In genomic region chr2:57116366-57117200, GRCm38 (mm10) we compare ENCODE assay signal across 8 mouse cellular contexts. TPM values are rescaled to one million over a fixed set of nuclear protein-coding genes. Genes with fewer than 3 reads are reported as not detected.
DNase-seq lines count a peak whose midpoint lies in the region; ATAC-seq lines count a peak whose summit lies in the region.

No protein-coding gene starts in this region.

- peak; percentile 25; the same call in 1 of the 2 replicates for ATAC-seq in hindbrain, embryonic 11.5 days (ENCODE audit: low FRiP score)

- WGBS in hindbrain, embryonic 11.5 days, result under 1% methylated on average over 40 of the region's 47 CpGs

- no peak overlapping the region for H3K27ac ChIP-seq in hindbrain, embryonic 11.5 days (ENCODE audit: low read depth, low read length)

- H3K4me3 ChIP-seq in hindbrain, embryonic 11.5 days (ENCODE audit: low read depth, low read length), result peak overlapping the region; percentile 73

- peak overlapping the region; percentile 96 for H3K4me2 ChIP-seq in hindbrain, embryonic 11.5 days (replicated peaks; ENCODE audit: low read depth, low read length)

- H3K9ac ChIP-seq in hindbrain, embryonic 11.5 days (ENCODE audit: low read depth, low read length), result peak overlapping the region; percentile 47

- peaks cover 6% of the 10 kb centered on the region; the same call in 1 of the 2 replicates for H3K4me1 ChIP-seq in hindbrain, embryonic 11.5 days (replicated peaks; ENCODE audit: control insufficient read depth, insufficient read depth, low read length)

- no peaks in the 10 kb centered on the region for H3K9me3 ChIP-seq in hindbrain, embryonic 11.5 days (ENCODE audit: control insufficient read depth, low read length)

- DNase-seq in R1 (ENCODE audit: low read depth, low spot score), result peak; percentile 83
- peak; percentile 80 for DNase-seq in cerebellum, adult 9-10 months
- DNase-seq in frontal cortex, postnatal 10 days (ENCODE audit: low spot score in 2 of 2), result peak; percentile 21 to 58
- DNase-seq in hindbrain, embryonic 11.5 days (ENCODE audit: low spot score), result peak; percentile 69
- DNase-seq in layer of hippocampus, postnatal 14 days (ENCODE audit: low spot score in 2 of 2), result peak; percentile 61 to 72
- DNase-seq in lung, postnatal 36 days, result peak; percentile 90
- DNase-seq in retina, postnatal 1 day, result peak; percentile 75
- peak; percentile 72 to 80 for DNase-seq in urinary bladder, postnatal 36 days (ENCODE audit: low spot score in 2 of 2)

- H3K36me3 ChIP-seq in hindbrain, embryonic 11.5 days (ENCODE audit: control insufficient read depth, insufficient read depth, low read length), result no peaks in the 10 kb centered on the region

- peaks cover 37% of the 10 kb centered on the region for H3K27me3 ChIP-seq in hindbrain, embryonic 11.5 days (ENCODE audit: control insufficient read depth, insufficient read depth, low read length)

RNA-seq across cellular contexts. Expression of gene Nr4a2, which starts 7.2 kb away (rescaled TPM):
- 13.9 and 15.6 TPM in 2 replicates for polyA plus RNA-seq in hindbrain, embryonic 11.5 days (2014; fragmentation: Nextera tagmentation; extraction: Ambion mirVana)
- 10 to 100 TPM; 29.7 to 41.7 TPM for total RNA-seq in layer of hippocampus, postnatal 14 days (2021)

Comparison
In these comparisons a context has a peak if more than half of its experiments do, and no peak if none do; other contexts are left out.
1. DNase-seq: peak in every context shown above with its lines; median percentile 90 in lung, postnatal 36 days; 83 in R1; 80 in cerebellum, adult 9-10 months; 76 in urinary bladder, postnatal 36 days; 75 in retina, postnatal 1 day; 69 in hindbrain, embryonic 11.5 days; 66 in layer of hippocampus, postnatal 14 days; 40 in frontal cortex, postnatal 10 days.